Mouse (Mus musculus): Measurements from ENCODE around the gene Twnk.

DNA sequence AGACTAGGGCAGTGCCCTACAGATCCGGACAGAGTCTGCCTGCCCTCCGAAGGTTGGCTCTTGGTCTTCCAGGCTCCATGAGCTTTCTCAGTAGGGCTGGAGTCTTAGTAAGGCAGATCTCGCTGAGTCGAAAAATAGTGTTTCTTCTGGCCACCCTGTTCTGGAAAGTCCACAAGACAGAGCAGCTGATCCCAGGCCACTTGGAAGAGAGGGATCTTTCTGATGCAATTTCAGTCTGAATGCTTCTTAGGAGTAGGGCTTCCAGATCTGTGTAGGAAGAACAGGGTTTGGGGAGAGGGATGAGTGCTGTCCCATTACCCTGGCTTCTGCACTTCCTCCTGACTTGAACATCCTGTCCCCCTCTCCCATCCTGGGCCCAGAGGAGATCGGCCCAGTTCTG, 40.2 kb downstream of the Twnk start, which contains the start of gene Pdzd7:
- TF ChIP-seq CTCF (IDR thresholded peaks at IDR 0.05) (no peak), EP300 (IDR thresholded peaks at IDR 0.05) (no peak)

Data from lung, postnatal 0 days (tissue).